Mouse (Mus musculus) stomach, embryonic 15.5 days (tissue): ENCODE measurements around the gene Prickle3. TPM values are rescaled to one million over a fixed set of nuclear protein-coding genes. Genes with fewer than 3 reads are reported as not detected.
"Not testable (repeated sequence)": the region's sequence is repeated elsewhere in the genome, so short reads cannot be mapped to it uniquely, and the experiment has no call there.

ENCODE experiments used
- ATAC-seq: fragments of 200-750 bp; cut with Nextera tagmentation; 2 replicates; pipeline ENCODE4 v1.8.0; 2017; ENCODE audit warnings: low read depth, moderate number of reproducible peaks, moderate TSS enrichment; ENCODE audit not compliant: insufficient read depth, low FRiP score
- H3K27ac ChIP-seq: fragments of 300-500 bp; sonication (generic); 2 replicates; pipeline ENCODE4 v1.5.1; 2015; ENCODE audit warnings: mild to moderate bottlenecking, inconsistent platforms
- H3K27me3 ChIP-seq: fragments of 300-500 bp; sonication (generic); replicated peaks from 2 replicates; pipeline ENCODE4 v1.6.1; 2015; ENCODE audit warnings: inconsistent platforms
- H3K36me3 ChIP-seq: fragments of 300-500 bp; sonication (generic); 2 replicates; pipeline ENCODE4 v1.6.1; 2015; ENCODE audit warnings: inconsistent platforms
- H3K4me1 ChIP-seq: fragments of 300-500 bp; sonication (generic); 2 replicates; pipeline ENCODE4 v1.6.1; 2015; ENCODE audit warnings: inconsistent platforms
- H3K4me2 ChIP-seq: fragments of 300-500 bp; sonication (generic); 2 replicates; pipeline ENCODE4 v1.6.1; 2015; ENCODE audit warnings: mild to moderate bottlenecking, inconsistent platforms
- H3K4me3 ChIP-seq: fragments of 300-500 bp; sonication (generic); replicated peaks from 2 replicates; pipeline ENCODE4 v1.5.1; 2015; ENCODE audit warnings: inconsistent platforms
- H3K9ac ChIP-seq: fragments of 300-500 bp; sonication (generic); 2 replicates; pipeline ENCODE4 v1.6.1; 2015; ENCODE audit warnings: inconsistent platforms
- H3K9me3 ChIP-seq: fragments of 300-500 bp; sonication (generic); 2 replicates; pipeline ENCODE4 v1.6.1; 2016; ENCODE audit warnings: inconsistent platforms
- WGBS: fragments of 180-500 bp; shearing (Covaris S2); methylation state at CpG from one replicate; pipeline ENCODE4 v1.1.7; 2015; 5-methylcytosine and 5-hydroxymethylcytosine counted together
- polyA plus RNA-seq: library from polyadenylated mRNA; unstranded; fragments of >200 nt; fragmentation: Nextera tagmentation; extraction: Ambion mirVana; gene quantifications from 2 replicates; pipeline ENCODE4 v1.2.1, GENCODE M21; 2015

Gene Prickle3
- polyA plus RNA-seq, 1 experiment from 2014 or later, result 10.8 TPM

GRCm38 (mm10) chrX:7674284-7675000, 17.4 kb downstream of the Prickle3 start:
- H3K4me1 ChIP-seq, result no peaks in the 10 kb centered on the region
- H3K27me3 ChIP-seq, result no peaks in the 10 kb centered on the region
- no peak overlapping the region for H3K9ac ChIP-seq
- ATAC-seq, result peak; percentile 5; the same call in 1 of the 2 replicates
- peak overlapping the region; percentile 88 for H3K27ac ChIP-seq
- no peaks in the 10 kb centered on the region for H3K36me3 ChIP-seq
- H3K4me3 ChIP-seq, result peak overlapping the region; percentile 33
- peak overlapping the region; percentile 60 for H3K4me2 ChIP-seq
- 25% methylated on average over 28 of the region's 28 CpGs for WGBS
- no peaks in the 10 kb centered on the region for H3K9me3 ChIP-seq

- peak overlapping the region; percentile 60 for H3K4me2 ChIP-seq
- no peaks in the 10 kb centered on the region for H3K36me3 ChIP-seq
- peak overlapping the region; percentile 88 for H3K27ac ChIP-seq
- no peaks in the 10 kb centered on the region for H3K27me3 ChIP-seq
- H3K9me3 ChIP-seq, result no peaks in the 10 kb centered on the region
- H3K4me3 ChIP-seq, result peak overlapping the region; percentile 33
- no peak for ATAC-seq
- WGBS, result 26% methylated on average over 10 of the region's 10 CpGs
- H3K4me1 ChIP-seq, result no peaks in the 10 kb centered on the region
- H3K9ac ChIP-seq, result no peak overlapping the region
These were observed 17.9 kb downstream of the Prickle3 start for GRCm38 (mm10) chrX:7675001-7675380.

- no peak for ATAC-seq
- Histone ChIP-seq H3K9me3 (no peaks in the 10 kb centered on the region), H3K36me3 (no peaks in the 10 kb centered on the region), H3K27ac (no peak overlapping the region), H3K4me2 (no peak overlapping the region), H3K4me3 (no peak overlapping the region), H3K27me3 (no peaks in the 10 kb centered on the region), H3K4me1 (no peaks in the 10 kb centered on the region), H3K9ac (no peak overlapping the region)
- WGBS, result 35% methylated on average over 3 of the region's 3 CpGs
These were observed 21.9 kb downstream of the Prickle3 start for GRCm38 (mm10) chrX:7678986-7679385.

- 24% methylated on average over 25 of the region's 27 CpGs for WGBS
- ATAC-seq, result peak; percentile 92
- peak overlapping the region; percentile 22; the same call in 1 of the 2 replicates for H3K9ac ChIP-seq
These were observed 22.5 kb downstream of the Prickle3 start for GRCm38 (mm10) chrX:7679405-7680056.

GRCm38 (mm10) chrX:7680057-7680412, 23.0 kb downstream of the Prickle3 start:
- peak overlapping the region; percentile 57 for H3K4me2 ChIP-seq
- H3K27ac ChIP-seq, result no peak overlapping the region
- no peaks in the 10 kb centered on the region for H3K27me3 ChIP-seq
- H3K36me3 ChIP-seq, result no peaks in the 10 kb centered on the region
- 29% methylated on average over 12 of the region's 12 CpGs for WGBS
- H3K4me3 ChIP-seq, result peak overlapping the region; percentile 28; the same call in 1 of the 2 replicates
- no peaks in the 10 kb centered on the region for H3K4me1 ChIP-seq
- ATAC-seq, result no peak; the same call in 1 of the 2 replicates
- peak overlapping the region; percentile 22; the same call in 1 of the 2 replicates for H3K9ac ChIP-seq
- no peaks in the 10 kb centered on the region for H3K9me3 ChIP-seq

More at GRCm38 (mm10) chrX:7679405-7680056, 22.5 kb downstream of the Prickle3 start:
- Histone ChIP-seq H3K9me3 (no peaks in the 10 kb centered on the region), H3K27ac (no peak overlapping the region), H3K27me3 (no peaks in the 10 kb centered on the region), H3K36me3 (no peaks in the 10 kb centered on the region), H3K4me1 (no peaks in the 10 kb centered on the region), H3K4me2 (peak overlapping the region; percentile 57), H3K4me3 (peak overlapping the region; percentile 28)

GRCm38 (mm10) chrX:7680864-7681263, 23.8 kb downstream of the Prickle3 start, which contains the start of gene Magix:
Magix (minus strand) TSS chrX:7681251.
- WGBS, result 61% methylated on average over 14 of the region's 14 CpGs
- no peak for ATAC-seq

GRCm38 (mm10) chrX:7688321-7688720, 31.3 kb downstream of the Prickle3 start:
- Histone ChIP-seq H3K27me3 (no peaks in the 10 kb centered on the region), H3K4me1 (no peaks in the 10 kb centered on the region), H3K9me3 (no peaks in the 10 kb centered on the region), H3K4me2 (no peak overlapping the region), H3K9ac (no peak overlapping the region), H3K4me3 (no peak overlapping the region), H3K27ac (no peak overlapping the region), H3K36me3 (no peaks in the 10 kb centered on the region)
- WGBS, result 95% methylated on average over 2 of the region's 2 CpGs
- ATAC-seq, result no peak

More at GRCm38 (mm10) chrX:7680864-7681263, 23.8 kb downstream of the Prickle3 start, which contains the start of gene Magix:
- Histone ChIP-seq H3K4me2 (peak within 1 kb of the TSS; percentile 57), H3K4me1 (no peaks in the 10 kb centered on the region), H3K36me3 (no peaks in the 10 kb centered on the region), H3K9ac (peak within 1 kb of the TSS; percentile 22; the same call in 1 of the 2 replicates), H3K9me3 (no peaks in the 10 kb centered on the region), H3K27ac (no peak within 1 kb of the TSS), H3K27me3 (no peaks in the 10 kb centered on the region), H3K4me3 (peak within 1 kb of the TSS; percentile 28; the same call in 1 of the 2 replicates)

GRCm38 (mm10) chrX:7690486-7690885, 33.4 kb downstream of the Prickle3 start:
- H3K9ac ChIP-seq, result no peak overlapping the region
- 53% methylated on average over 3 of the region's 3 CpGs for WGBS
- no peaks in the 10 kb centered on the region for H3K4me1 ChIP-seq
- no peaks in the 10 kb centered on the region for H3K9me3 ChIP-seq
- no peak overlapping the region for H3K4me2 ChIP-seq
- no peak overlapping the region for H3K4me3 ChIP-seq
- H3K27me3 ChIP-seq, result no peaks in the 10 kb centered on the region
- H3K36me3 ChIP-seq, result no peaks in the 10 kb centered on the region
- no peak overlapping the region for H3K27ac ChIP-seq
- no peak for ATAC-seq

GRCm38 (mm10) chrX:7692862-7693261, 35.8 kb downstream of the Prickle3 start:
- H3K9me3 ChIP-seq, result no peaks in the 10 kb centered on the region
- 44% methylated on average over 4 of the region's 4 CpGs for WGBS
- ATAC-seq, result no peak
- H3K4me2 ChIP-seq, result no peak overlapping the region
- H3K4me3 ChIP-seq, result no peak overlapping the region
- no peaks in the 10 kb centered on the region for H3K27me3 ChIP-seq
- no peak overlapping the region for H3K27ac ChIP-seq
- no peaks in the 10 kb centered on the region for H3K36me3 ChIP-seq
- H3K9ac ChIP-seq, result no peak overlapping the region
- no peaks in the 10 kb centered on the region for H3K4me1 ChIP-seq

GRCm38 (mm10) chrX:7696520-7696919, 39.5 kb downstream of the Prickle3 start:
- no peaks in the 10 kb centered on the region for H3K27me3 ChIP-seq
- no peaks in the 10 kb centered on the region for H3K4me1 ChIP-seq
- no peak overlapping the region for H3K9ac ChIP-seq
- H3K4me2 ChIP-seq, result peak overlapping the region; percentile 42
- peak; percentile 7; the same call in 1 of the 2 replicates for ATAC-seq
- H3K9me3 ChIP-seq, result no peaks in the 10 kb centered on the region
- peak overlapping the region; percentile 56; the same call in 1 of the 2 replicates for H3K4me3 ChIP-seq
- no peak overlapping the region for H3K27ac ChIP-seq
- WGBS, result 43% methylated on average over 6 of the region's 6 CpGs
- H3K36me3 ChIP-seq, result no peaks in the 10 kb centered on the region

- H3K4me3 ChIP-seq, result peak within 1 kb of the TSS; percentile 56
- no peaks in the 10 kb centered on the region for H3K4me1 ChIP-seq
- H3K9ac ChIP-seq, result peak within 1 kb of the TSS; percentile 26; the same call in 1 of the 2 replicates
- peak; percentile 92 for ATAC-seq
- peak within 1 kb of the TSS; percentile 51 for H3K4me2 ChIP-seq
- H3K27ac ChIP-seq, result no peak within 1 kb of the TSS
- no peaks in the 10 kb centered on the region for H3K9me3 ChIP-seq
- no peaks in the 10 kb centered on the region for H3K27me3 ChIP-seq
- no peaks in the 10 kb centered on the region for H3K36me3 ChIP-seq
- 12% methylated on average over 33 of the region's 33 CpGs for WGBS
These were observed 39.9 kb downstream of the Prickle3 start, which contains the start of gene Gpkow for GRCm38 (mm10) chrX:7696954-7697381. Gpkow (plus strand) TSS chrX:7697131.

- not testable (repeated sequence) for H3K9ac ChIP-seq
These were observed 56.7 kb downstream of the Prickle3 start for GRCm38 (mm10) chrX:7713764-7714134.

More at GRCm38 (mm10) chrX:7713764-7714134, 56.7 kb downstream of the Prickle3 start:
- H3K36me3 ChIP-seq, ATAC-seq, H3K27ac ChIP-seq, H3K27me3 ChIP-seq, H3K9me3 ChIP-seq, H3K4me1 ChIP-seq: not testable (repeated sequence)
- Histone ChIP-seq H3K4me2 (peak overlapping the region; percentile 46), H3K4me3 (peak overlapping the region; percentile 38)
- WGBS, result 21% methylated on average over 6 of the region's 12 CpGs
